Mouse (Mus musculus): ENCODE results near the gene Slc23a3.

DNA sequence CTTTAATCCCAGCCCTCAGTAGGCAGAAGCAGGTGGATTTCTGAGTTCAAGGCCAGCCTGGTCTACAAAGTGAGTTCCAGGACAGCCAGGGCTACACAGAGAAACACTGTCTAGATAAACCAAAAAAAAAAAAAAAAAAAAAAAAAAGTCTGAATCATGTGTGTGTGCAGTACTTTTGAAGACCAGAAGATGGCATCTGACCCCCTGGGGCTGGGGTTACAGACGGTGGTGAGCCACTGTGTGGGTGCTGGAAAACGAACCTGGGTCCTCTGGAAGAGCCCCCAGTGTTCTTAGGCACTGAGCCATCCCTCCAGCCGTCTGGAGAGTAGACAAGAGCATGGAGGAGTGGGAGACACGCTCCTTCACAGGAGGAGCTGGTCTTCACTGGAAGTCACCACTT is 48.5 kb upstream of the Slc23a3 start:
- TF ChIP-seq CTCF (IDR thresholded peaks at IDR 0.05; ENCODE audit: low read depth, low read length) (no peak), POLR2AphosphoS5 (IDR thresholded peaks at IDR 0.05; ENCODE audit: insufficient replicate concordance, low read depth, low read length) (no peak)

Data from G1E (cell line).